Mouse (Mus musculus) C2C12 (cell line): ENCODE data around the gene Bri3. TPM values are rescaled to one million over a fixed set of nuclear protein-coding genes. Genes with fewer than 3 reads are reported as not detected.

ENCODE experiments used
- H3K27me3 ChIP-seq: one replicate; pipeline ENCODE4 v1.6.1; 2011; ENCODE audit not compliant: control insufficient read depth, insufficient read depth, insufficient read length
- H3K36me3 ChIP-seq: one replicate; pipeline ENCODE4 v1.6.1; 2011; ENCODE audit not compliant: control insufficient read depth, insufficient read depth
- H3K4me3 ChIP-seq: one replicate; pipeline ENCODE4 v1.5.1; 2011; ENCODE audit warnings: mild to moderate bottlenecking, control low read depth; ENCODE audit not compliant: poor library complexity, insufficient read depth, severe bottlenecking
- H3K79me2 ChIP-seq: one replicate; pipeline ENCODE4 v1.6.1; 2011; ENCODE audit not compliant: control insufficient read depth, insufficient read depth
- H3K79me3 ChIP-seq: one replicate; pipeline ENCODE4 v1.6.1; 2011; ENCODE audit warnings: low read depth, control low read depth
- H3ac ChIP-seq: one replicate; pipeline ENCODE3; 2011; ENCODE audit warnings: low read depth; ENCODE audit not compliant: control insufficient read depth, insufficient read length
- CEBPB ChIP-seq: IDR thresholded peaks from one replicate; pipeline ENCODE4 v1.6.1; 2011; ENCODE audit warnings: low read depth, mild to moderate bottlenecking, control low read depth, moderate library complexity
- CTCF ChIP-seq: IDR thresholded peaks from one replicate; pipeline ENCODE4 v1.5.1; 2011; ENCODE audit not compliant: control insufficient read depth, insufficient read depth, insufficient read length
- FOSL1 ChIP-seq: IDR thresholded peaks from one replicate; pipeline ENCODE4 v1.8.0; 2011; ENCODE audit warnings: mild to moderate bottlenecking, low read length; ENCODE audit not compliant: poor library complexity, insufficient read depth, severe bottlenecking
- MAX ChIP-seq: IDR thresholded peaks from one replicate; pipeline ENCODE4 v1.6.1; 2011; ENCODE audit warnings: mild to moderate bottlenecking, control low read depth
- MYOD1 ChIP-seq: IDR thresholded peaks from one replicate; pipeline ENCODE4 v1.6.1; 2011; ENCODE audit warnings: low read depth; ENCODE audit not compliant: control insufficient read depth, insufficient read length
- MYOG ChIP-seq: IDR thresholded peaks from one replicate; pipeline ENCODE4 v1.6.1; 2011; ENCODE audit not compliant: control insufficient read depth, insufficient read length; ENCODE audit errors: extremely low read depth
- USF1 ChIP-seq: IDR thresholded peaks from one replicate; pipeline ENCODE4 v1.6.1; 2011; ENCODE audit warnings: low read depth, mild to moderate bottlenecking, control low read depth, moderate library complexity
- polyA plus RNA-seq: library from polyadenylated mRNA; unstranded; fragments of >200 nt; fragmentation: generic; extraction: Trizol; gene quantifications from one replicate; pipeline ENCODE4 v1.2.1, GENCODE M21; 2012; ENCODE audit warnings: missing spikeins

Bri3 gene
- polyA plus RNA-seq, 1 experiment: 121 TPM

DNA sequence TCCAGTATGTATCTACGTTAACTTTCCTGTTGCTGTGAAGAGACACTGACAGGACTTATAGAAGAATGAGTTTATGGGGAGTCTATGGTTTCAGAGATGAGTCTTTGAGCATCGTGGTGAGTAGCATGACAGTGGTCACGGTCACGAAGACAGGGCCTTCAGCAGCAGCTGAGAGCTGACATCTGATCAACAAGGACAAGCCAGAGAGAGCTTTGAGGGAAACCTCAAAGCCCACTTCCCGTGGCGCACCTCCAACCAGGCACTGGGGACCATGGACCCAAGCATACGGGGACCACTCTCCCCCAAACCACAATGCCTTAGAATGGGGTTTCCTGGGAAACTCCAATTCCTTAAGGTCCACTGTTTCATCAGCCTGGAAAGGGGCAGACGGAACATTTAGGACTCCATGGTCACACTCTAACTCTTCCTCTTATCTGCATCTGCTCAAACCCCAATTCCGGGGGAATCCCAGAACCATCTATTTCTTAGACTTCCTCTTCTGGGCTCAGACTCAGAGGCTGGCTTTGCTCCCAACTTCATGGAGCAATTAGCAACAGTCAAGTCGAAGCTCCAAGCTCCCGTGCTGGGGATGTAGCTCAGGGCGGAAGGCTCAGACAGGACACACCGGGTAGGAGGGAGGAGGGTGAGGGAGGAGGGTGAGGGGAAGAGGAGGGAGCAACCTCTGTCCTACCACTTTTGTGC, 7.8 kb downstream of the Bri3 start:
- Histone ChIP-seq H3ac (no peak overlapping the region), H3K27me3 (no peaks in the 10 kb centered on the region), H3K36me3 (no peaks in the 10 kb centered on the region), H3K4me3 (no peak overlapping the region), H3K79me3 (peaks cover 17% of the 10 kb centered on the region), H3K79me2 (peaks cover 18% of the 10 kb centered on the region)
- TF ChIP-seq MYOG (no peak), MAX (no peak)

DNA sequence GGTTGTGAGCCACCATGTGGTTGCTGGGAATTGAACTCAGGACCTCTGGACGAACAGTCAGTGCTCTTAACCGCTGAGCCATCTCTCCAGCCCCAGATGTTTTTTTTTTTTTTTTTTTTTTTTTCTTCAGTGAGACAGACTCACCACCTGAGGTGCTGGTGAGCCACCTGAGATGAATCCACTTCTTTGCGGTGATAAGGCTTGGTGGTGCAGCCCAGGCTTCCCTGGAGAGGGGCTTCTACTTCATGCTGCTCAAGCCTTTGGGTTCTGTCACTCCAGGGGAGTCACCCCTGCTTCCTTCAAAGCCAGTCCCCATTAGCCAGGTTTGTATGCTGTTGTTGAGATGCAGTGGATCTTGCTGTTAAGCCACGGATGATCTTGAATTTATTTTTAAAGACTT, 9.0 kb downstream of the Bri3 start:
- Histone ChIP-seq H3ac (no peak overlapping the region), H3K79me3 (peaks cover 28% of the 10 kb centered on the region), H3K27me3 (no peaks in the 10 kb centered on the region), H3K36me3 (peaks cover under 1% of the 10 kb centered on the region), H3K4me3 (no peak overlapping the region), H3K79me2 (peaks cover 30% of the 10 kb centered on the region)
- no peak for TF ChIP-seq CEBPB
- no peak for TF ChIP-seq USF1
- no peak for TF ChIP-seq MYOG
- no peak for TF ChIP-seq CTCF
- no peak for TF ChIP-seq MAX
- TF ChIP-seq FOSL1: no peak
- no peak for TF ChIP-seq MYOD1

DNA sequence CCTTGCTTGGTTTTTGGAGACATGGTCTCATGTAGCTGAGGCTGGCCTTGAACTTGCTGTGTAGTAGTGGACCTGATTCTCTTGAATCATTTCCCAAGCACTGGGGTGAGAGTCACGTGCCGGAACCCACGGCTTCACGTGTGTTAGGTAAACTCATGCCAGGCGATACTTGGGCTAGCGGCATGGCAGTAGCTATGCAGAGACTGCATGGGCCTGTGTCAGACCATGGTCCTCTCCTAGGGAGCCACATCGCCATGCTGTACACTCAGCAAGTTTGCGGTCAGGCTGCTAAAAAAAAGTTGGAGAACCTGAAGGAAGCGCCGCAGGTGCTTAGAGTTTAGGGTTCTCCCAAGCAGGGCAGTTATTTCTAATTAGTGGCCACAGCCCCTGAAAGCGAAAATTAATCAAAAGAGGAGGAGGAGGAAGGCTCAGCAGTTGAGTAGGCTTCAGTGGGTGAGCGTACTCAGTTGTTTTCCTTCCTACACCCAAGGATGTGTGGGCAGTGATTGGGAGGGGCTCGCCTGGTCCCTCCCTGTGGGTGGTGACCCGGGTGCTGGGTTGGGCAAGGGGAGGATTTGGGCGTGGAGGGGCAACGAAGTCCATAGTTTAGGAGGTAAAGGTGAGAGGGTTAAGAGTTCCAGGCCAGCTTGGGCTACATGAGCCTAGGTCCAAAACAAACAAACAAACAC, 10.0 kb downstream of the Bri3 start:
- peaks cover 6% of the 10 kb centered on the region for H3K36me3 ChIP-seq
- H3K4me3 ChIP-seq: peak overlapping the region; percentile 57
- TF ChIP-seq MYOG (no peak), CEBPB (no peak), CTCF (no peak), MAX (no peak), MYOD1 (no peak), FOSL1 (no peak), USF1 (no peak)
- peaks cover 40% of the 10 kb centered on the region for H3K79me2 ChIP-seq
- H3ac ChIP-seq: no peak overlapping the region
- H3K79me3 ChIP-seq: peaks cover 38% of the 10 kb centered on the region
- H3K27me3 ChIP-seq: no peaks in the 10 kb centered on the region

DNA sequence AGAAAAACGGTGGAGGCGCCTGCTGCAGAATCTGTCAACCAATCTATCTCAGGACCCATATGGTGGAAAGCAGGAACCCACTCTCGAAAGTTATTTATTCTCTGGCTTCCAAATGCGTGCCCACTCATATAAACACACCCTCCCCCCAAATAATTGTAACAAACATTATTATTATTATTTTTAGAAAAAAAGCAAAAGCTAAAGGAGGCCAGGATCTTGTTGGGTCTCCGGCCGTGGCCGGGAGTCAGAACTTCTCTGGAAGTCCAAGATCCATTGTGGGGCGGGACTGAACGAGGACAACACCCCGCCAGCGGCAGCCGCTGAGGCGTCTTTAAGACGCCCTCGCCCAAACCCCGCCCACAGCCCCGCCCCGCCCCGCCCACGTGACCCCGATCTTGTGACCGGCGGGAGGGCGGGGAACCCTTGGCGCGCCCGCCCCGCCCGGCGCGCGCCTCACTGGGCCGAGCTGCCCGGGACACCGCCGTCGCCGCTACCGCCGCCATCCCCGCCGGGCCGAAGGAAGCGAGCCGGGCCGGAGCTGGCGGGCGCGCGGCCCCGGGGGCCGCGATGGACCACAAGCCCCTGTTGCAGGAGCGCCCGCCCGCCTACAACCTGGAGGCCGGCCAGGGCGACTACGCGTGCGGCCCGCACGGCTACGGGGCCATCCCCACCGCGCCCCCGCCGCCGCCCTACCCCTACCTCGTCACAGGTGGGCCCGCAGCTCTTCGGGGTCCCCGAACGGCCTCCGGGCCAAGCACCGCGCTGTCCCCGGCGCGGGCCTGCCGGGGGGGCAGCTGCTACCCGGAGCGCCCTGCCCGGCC, 10.8 kb downstream of the Bri3 start:
- Histone ChIP-seq H3K36me3 (peaks cover 6% of the 10 kb centered on the region), H3K79me3 (peaks cover 42% of the 10 kb centered on the region), H3K27me3 (no peaks in the 10 kb centered on the region), H3K79me2 (peaks cover 48% of the 10 kb centered on the region), H3K4me3 (peak overlapping the region; percentile 57), H3ac (peak overlapping the region; percentile 82)
- no peak for TF ChIP-seq FOSL1
- no peak for TF ChIP-seq MYOD1
- TF ChIP-seq MAX: no peak
- no peak for TF ChIP-seq CEBPB
- no peak for TF ChIP-seq MYOG
- no peak for TF ChIP-seq CTCF
- TF ChIP-seq USF1: no peak

DNA sequence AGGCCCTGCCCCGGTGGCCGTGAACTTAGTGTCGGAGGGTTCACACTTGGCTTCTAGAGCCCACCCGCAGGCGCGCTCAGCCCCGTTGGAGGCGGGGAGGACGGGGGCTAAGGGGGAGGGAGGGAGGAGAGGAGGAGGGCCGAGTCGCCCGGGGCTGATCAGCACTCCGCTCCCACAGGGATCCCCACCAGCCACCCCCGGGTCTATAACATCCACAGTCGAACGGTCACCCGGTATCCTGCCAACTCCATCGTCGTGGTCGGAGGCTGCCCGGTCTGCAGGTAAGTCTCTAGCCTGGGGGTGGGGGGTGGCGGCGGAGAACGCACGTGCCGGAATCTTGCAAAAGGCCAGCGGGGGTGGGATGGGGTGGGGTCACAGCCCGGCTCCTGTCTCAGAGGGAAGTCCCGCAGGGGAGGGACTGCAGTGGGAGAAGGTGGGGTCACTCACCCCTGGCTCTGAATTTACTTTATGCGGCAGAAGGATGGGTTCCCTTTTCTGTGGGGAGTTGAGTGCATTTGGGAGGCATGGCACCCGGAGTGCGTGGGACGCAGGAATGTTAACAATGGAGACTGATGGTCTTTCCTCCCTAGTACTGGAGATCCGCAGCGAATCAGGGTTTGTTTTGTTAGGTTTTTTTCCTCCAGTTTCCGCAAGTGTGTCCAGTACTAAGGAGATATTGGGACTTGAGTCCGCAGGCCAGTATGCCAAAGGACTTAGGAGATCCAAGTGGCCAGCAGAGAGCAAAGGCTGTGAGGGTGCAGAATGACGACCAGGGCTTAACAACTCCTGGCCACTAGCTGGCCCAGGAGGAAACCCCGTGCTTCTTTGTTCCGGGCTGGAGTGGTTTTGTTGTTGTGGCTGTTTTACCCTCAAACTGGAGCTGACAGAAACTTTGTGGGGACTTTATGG, 11.6 kb downstream of the Bri3 start:
- H3K27me3 ChIP-seq: no peaks in the 10 kb centered on the region
- TF ChIP-seq FOSL1 (no peak), USF1 (no peak), CTCF (no peak), MYOD1 (no peak), MAX (no peak), CEBPB (no peak), MYOG (no peak)

More for the DNA sequence above, 11.6 kb downstream of the Bri3 start:
- peaks cover 56% of the 10 kb centered on the region for H3K79me2 ChIP-seq
- H3K36me3 ChIP-seq: peaks cover 6% of the 10 kb centered on the region
- H3ac ChIP-seq: peak overlapping the region; percentile 89
- H3K4me3 ChIP-seq: peak overlapping the region; percentile 57
- H3K79me3 ChIP-seq: peaks cover 48% of the 10 kb centered on the region
